Mouse (Mus musculus): Measurements from ENCODE around the gene Hspa5.

GRCm38 (mm10) chr2:34727045-34727728, 44.6 kb upstream of the Hspa5 start:
- TF ChIP-seq ZNF384 (IDR thresholded peaks at IDR 0.05; ENCODE audit: low read depth, low read length), result no peak
- TF ChIP-seq HCFC1 (IDR thresholded peaks at IDR 0.05; ENCODE audit: borderline replicate concordance, insufficient read depth, low read length), result no peak
- TF ChIP-seq MAFK (IDR thresholded peaks at IDR 0.05; ENCODE audit: insufficient read depth, low read depth, low read length), result no peak
